Mouse (Mus musculus) spleen, adult 2 months (tissue): Measurements from ENCODE around the gene Numbl. TPM values are rescaled to one million over a fixed set of nuclear protein-coding genes. Genes with fewer than 3 reads are reported as not detected.

ENCODE experiments used
- DNase-seq, 2 experiments: peaks; one replicate each; pipeline versions ENCODE4 v3.0.0 to v3.0.0-alpha.2; 2012 to 2021; ENCODE audit warnings: low spot score in 2 of 2, low read depth in 1 of 2
- H3K27ac ChIP-seq: fragments of 200-500 bp; 2 replicates; pipeline ENCODE4 v1.5.1; 2012; ENCODE audit warnings: low read length, inconsistent platforms; ENCODE audit not compliant: insufficient read depth
- H3K27me3 ChIP-seq: fragments of 200-500 bp; 2 replicates; pipeline ENCODE4 v1.6.1; 2012; ENCODE audit warnings: mild to moderate bottlenecking, moderate library complexity, low read length, inconsistent platforms; ENCODE audit not compliant: control insufficient read depth, insufficient read depth
- H3K36me3 ChIP-seq: fragments of 200-500 bp; 2 replicates; pipeline ENCODE4 v1.6.1; 2012; ENCODE audit warnings: mild to moderate bottlenecking, low read length, inconsistent platforms; ENCODE audit not compliant: control insufficient read depth, insufficient read depth
- H3K4me1 ChIP-seq: fragments of 200-500 bp; 2 replicates; pipeline ENCODE4 v1.6.1; 2011; ENCODE audit warnings: inconsistent platforms; ENCODE audit not compliant: control insufficient read depth, insufficient read depth, insufficient read length
- H3K4me3 ChIP-seq: fragments of 200-500 bp; 2 replicates; pipeline ENCODE4 v1.5.1; 2011; ENCODE audit warnings: mild to moderate bottlenecking, inconsistent platforms; ENCODE audit not compliant: insufficient read depth, insufficient read length; ENCODE audit errors: extremely low read depth
- CTCF ChIP-seq: fragments of 200-500 bp; IDR thresholded peaks from 2 replicates; pipeline ENCODE4 v1.5.1; 2011; ENCODE audit warnings: mild to moderate bottlenecking, inconsistent platforms; ENCODE audit not compliant: insufficient read depth, insufficient read length, insufficient replicate concordance; ENCODE audit errors: extremely low read depth
- POLR2A ChIP-seq: fragments of 200-500 bp; IDR thresholded peaks from 2 replicates; pipeline ENCODE4 v1.6.1; 2011; ENCODE audit warnings: low read depth, low read length, inconsistent platforms
- WGBS: fragments of 180-500 bp; shearing (Covaris S2); methylation state at CpG from one replicate; pipeline ENCODE4 v1.1.7; 2018; 5-methylcytosine and 5-hydroxymethylcytosine counted together
- polyA plus RNA-seq: library from polyadenylated mRNA; depleted of rRNA; stranded (reverse); fragments of >200 nt; gene quantifications from 2 replicates; pipeline ENCODE4 v1.2.3, GENCODE M21; 2012

The Numbl gene
- polyA plus RNA-seq, 1 experiment, result 6.1 TPM

DNA sequence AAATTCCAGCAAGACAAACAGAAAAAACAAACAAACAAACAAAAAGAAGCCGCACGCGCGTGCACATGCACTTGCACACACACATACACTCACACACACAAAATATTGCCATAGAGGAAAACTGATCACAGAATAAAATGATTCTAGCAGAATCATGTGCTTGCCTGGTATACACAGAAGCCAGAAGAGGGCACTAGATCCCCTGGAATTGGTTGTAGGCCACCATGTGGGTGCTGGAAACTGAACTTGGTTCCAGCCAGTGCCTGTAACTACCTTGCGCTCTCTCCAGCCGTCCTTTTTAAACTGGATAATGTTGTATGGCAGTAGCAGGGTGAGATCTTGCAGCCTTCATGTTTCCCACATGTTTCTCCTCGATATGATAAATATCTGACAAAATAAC, 30.5 kb downstream of the Numbl start:
- no peaks in the 10 kb centered on the region for H3K4me1 ChIP-seq
- TF ChIP-seq POLR2A (no peak), CTCF (no peak)
- no peak for DNase-seq
- peaks cover 6% of the 10 kb centered on the region for H3K27me3 ChIP-seq
- no peak overlapping the region for H3K4me3 ChIP-seq
- no peaks in the 10 kb centered on the region for H3K36me3 ChIP-seq
- WGBS, result 88% methylated on average over 7 of the region's 7 CpGs
- no peak overlapping the region for H3K27ac ChIP-seq

DNA sequence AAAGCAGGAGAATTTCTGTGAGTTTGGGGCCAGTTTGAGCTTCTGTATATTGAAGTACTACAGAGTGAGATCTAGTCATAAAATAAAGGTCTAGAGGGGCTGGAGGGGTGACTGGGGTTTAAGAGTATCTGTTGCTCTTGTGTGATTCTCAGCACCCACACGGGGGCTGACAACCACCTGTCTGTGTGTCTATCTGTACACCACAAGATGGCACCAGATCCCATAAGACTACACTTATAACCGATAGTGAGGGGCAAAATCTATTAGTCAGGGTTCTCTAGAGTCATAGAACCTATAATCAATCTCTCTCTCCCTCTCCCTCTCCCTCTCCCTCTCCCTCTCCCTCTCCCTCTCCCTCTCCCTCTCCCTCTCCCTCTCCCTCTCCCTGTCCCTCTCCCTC, 32.3 kb downstream of the Numbl start:
- no peak overlapping the region for H3K4me3 ChIP-seq
- no peak for TF ChIP-seq POLR2A
- no peak for TF ChIP-seq CTCF
- no peak overlapping the region for H3K27ac ChIP-seq
- no peaks in the 10 kb centered on the region; the same call in 1 of the 2 replicates for H3K27me3 ChIP-seq
- WGBS, result 83% methylated on average over 2 of the region's 2 CpGs
- no peak for DNase-seq
- no peaks in the 10 kb centered on the region for H3K36me3 ChIP-seq
- H3K4me1 ChIP-seq, result no peaks in the 10 kb centered on the region

DNA sequence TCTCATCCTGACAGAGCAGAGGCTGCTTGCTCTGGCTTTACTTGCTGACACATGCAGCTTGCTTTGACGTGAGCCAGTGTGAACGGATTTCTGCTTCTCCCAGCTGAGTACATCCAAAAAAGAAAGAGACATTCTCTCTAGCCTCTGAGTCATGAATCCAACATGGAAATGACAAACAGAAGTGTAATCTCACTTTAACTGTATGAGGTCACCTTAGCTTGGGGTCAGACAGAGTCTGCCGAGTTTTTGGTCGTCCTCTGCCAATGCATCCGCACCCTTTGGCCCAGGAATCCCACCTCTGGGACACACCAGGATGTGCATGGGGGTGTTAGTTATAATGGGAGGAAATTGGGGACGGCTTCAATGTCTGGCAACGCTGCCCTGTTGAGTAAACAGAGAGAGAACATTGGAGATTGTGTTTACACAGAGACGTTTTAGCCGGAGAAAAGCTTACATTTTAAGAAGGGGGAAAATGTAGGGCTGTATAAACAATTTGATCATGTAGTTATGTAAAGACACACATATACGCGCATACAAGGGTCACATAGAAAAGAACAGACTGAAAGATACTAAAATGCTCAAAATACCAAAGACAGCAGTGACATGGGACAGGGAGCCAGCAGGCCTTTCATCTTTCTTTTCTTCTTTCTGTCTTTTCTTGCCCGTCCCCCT, 33.7 kb downstream of the Numbl start:
- TF ChIP-seq POLR2A (no peak), CTCF (no peak)
- no peaks in the 10 kb centered on the region for H3K36me3 ChIP-seq
- H3K4me1 ChIP-seq, result no peaks in the 10 kb centered on the region
- no peak overlapping the region for H3K4me3 ChIP-seq
- no peak overlapping the region for H3K27ac ChIP-seq
- WGBS, result 51% methylated on average over 12 of the region's 12 CpGs
- DNase-seq, result no peak
- no peaks in the 10 kb centered on the region; the same call in 1 of the 2 replicates for H3K27me3 ChIP-seq

DNA sequence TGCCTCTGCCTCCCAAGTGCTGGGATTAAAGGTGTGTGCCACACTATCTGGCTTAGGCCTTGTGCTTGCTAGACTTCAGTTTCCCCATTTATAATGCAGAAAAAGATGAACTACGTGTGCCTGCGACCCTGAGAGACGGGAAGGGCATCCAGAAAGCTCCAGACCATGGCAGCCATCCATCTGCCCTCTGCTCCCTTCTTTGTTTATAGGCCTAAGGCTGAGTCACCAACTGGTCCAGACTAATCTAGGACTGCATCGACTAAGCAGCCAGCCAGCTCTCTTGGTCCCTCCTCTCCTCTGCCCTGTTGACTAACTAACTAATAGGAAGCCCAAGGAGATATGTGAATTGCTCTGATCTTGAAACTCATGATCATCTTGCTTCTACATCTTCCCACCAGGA, 37.7 kb downstream of the Numbl start:
- H3K4me1 ChIP-seq, result no peaks in the 10 kb centered on the region
- no peaks in the 10 kb centered on the region for H3K36me3 ChIP-seq
- no peak for DNase-seq
- no peak overlapping the region for H3K27ac ChIP-seq
- TF ChIP-seq POLR2A (no peak), CTCF (no peak)
- H3K4me3 ChIP-seq, result no peak overlapping the region
- H3K27me3 ChIP-seq, result no peaks in the 10 kb centered on the region
- 74% methylated on average over 4 of the region's 4 CpGs for WGBS

DNA sequence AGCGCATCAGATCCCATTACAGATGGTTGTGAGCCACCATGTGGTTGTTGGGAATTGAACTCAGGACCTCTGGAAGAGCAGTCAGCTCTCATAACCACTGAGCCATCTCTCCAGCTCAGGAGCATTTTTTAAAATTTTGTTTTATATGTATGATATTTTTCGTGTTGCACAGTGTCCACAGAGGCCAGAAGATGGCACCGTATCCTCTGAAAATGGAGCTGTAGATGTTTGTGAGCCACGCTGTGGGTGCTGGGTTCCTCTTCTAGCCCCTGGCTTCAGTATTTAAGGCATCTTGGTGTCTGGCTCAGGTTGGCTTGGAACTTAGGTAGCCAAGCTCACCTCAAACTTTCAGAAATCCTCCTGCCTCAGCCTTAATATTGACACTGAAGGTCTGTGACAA, 38.3 kb downstream of the Numbl start:
- 81% methylated on average over 4 of the region's 4 CpGs for WGBS
- Histone ChIP-seq H3K4me1 (no peaks in the 10 kb centered on the region), H3K27ac (no peak overlapping the region), H3K4me3 (no peak overlapping the region), H3K27me3 (no peaks in the 10 kb centered on the region), H3K36me3 (no peaks in the 10 kb centered on the region)
- DNase-seq, result no peak
- TF ChIP-seq CTCF (no peak), POLR2A (no peak)

GRCm38 (mm10) chr7:27298033-27298610, 39.9 kb downstream of the Numbl start:
- WGBS, result 85% methylated on average over 16 of the region's 16 CpGs
- TF ChIP-seq CTCF, result no peak
- TF ChIP-seq POLR2A, result no peak
- no peak overlapping the region for H3K4me3 ChIP-seq
- no peak overlapping the region for H3K27ac ChIP-seq
- H3K4me1 ChIP-seq, result no peaks in the 10 kb centered on the region
- H3K27me3 ChIP-seq, result no peaks in the 10 kb centered on the region
- no peaks in the 10 kb centered on the region for H3K36me3 ChIP-seq
- DNase-seq, result no peak

- Histone ChIP-seq H3K4me3 (no peak overlapping the region), H3K27me3 (no peaks in the 10 kb centered on the region), H3K4me1 (no peaks in the 10 kb centered on the region), H3K27ac (no peak overlapping the region), H3K36me3 (no peaks in the 10 kb centered on the region)
- WGBS, result 91% methylated on average over 6 of the region's 6 CpGs
- TF ChIP-seq CTCF, result no peak
- no peak for TF ChIP-seq POLR2A
- no peak for DNase-seq
Measured at GRCm38 (mm10) chr7:27298816-27299215, 40.6 kb downstream of the Numbl start.
